Mouse (Mus musculus): Measurements from ENCODE around the gene Lmf1. TPM values are rescaled to one million over a fixed set of nuclear protein-coding genes. Genes with fewer than 3 reads are reported as not detected.

The Lmf1 gene
- total RNA-seq, 2 experiments from 2014 or later, result 24.9 to 34.0 TPM

- DNase-seq (ENCODE audit: extremely low spot score in 1 of 2, low spot score in 1 of 2), result no peak
Observed at GRCm38 (mm10) chr17:25686323-25686722, 107.4 kb downstream of the Lmf1 start.

- DNase-seq (ENCODE audit: extremely low spot score in 1 of 2, low spot score in 1 of 2), result no peak
Observed at GRCm38 (mm10) chr17:25688922-25689321, 110.0 kb downstream of the Lmf1 start.

GRCm38 (mm10) chr17:25696263-25696662 lies 117.4 kb downstream of the Lmf1 start:
- no peak for DNase-seq (ENCODE audit: extremely low spot score in 1 of 2, low spot score in 1 of 2)

GRCm38 (mm10) chr17:25698446-25698845 lies 119.6 kb downstream of the Lmf1 start:
- DNase-seq (ENCODE audit: extremely low spot score in 1 of 2, low spot score in 1 of 2), result peak; percentile 73 to 92

GRCm38 (mm10) chr17:25700863-25701496 lies 122.1 kb downstream of the Lmf1 start:
- no peak for DNase-seq (ENCODE audit: extremely low spot score in 1 of 2, low spot score in 1 of 2)

GRCm38 (mm10) chr17:25709994-25710393 lies 131.1 kb downstream of the Lmf1 start:
- no peak for DNase-seq (ENCODE audit: extremely low spot score in 1 of 2, low spot score in 1 of 2)

- DNase-seq (ENCODE audit: extremely low spot score in 1 of 2, low spot score in 1 of 2), result no peak
Observed at GRCm38 (mm10) chr17:25711136-25711535, 132.3 kb downstream of the Lmf1 start.

Other genes with a start within 250 kb of the Lmf1 start
- gene Tpsab1, start 233.5 kb upstream of the Lmf1 start, total RNA-seq (2021), result under 1 TPM in 1 of 2 experiments, not detected in 1; 0.42 TPM
- gene Tpsb2, start 212.8 kb upstream of the Lmf1 start, total RNA-seq (2021), result 1 to 10 TPM in 1 of 2 experiments, under 1 TPM in 1; 0.35 to 1.2 TPM
- not detected for gene Tpsg1, start 209.8 kb upstream of the Lmf1 start, total RNA-seq (2021)
- gene Cacna1h, start 145.3 kb upstream of the Lmf1 start, total RNA-seq (2021), result 100 to 1,000 TPM in 1 of 2 experiments, 10 to 100 TPM in 1; 91.0 to 119 TPM
- 1 to 10 TPM; 1.7 to 2.4 TPM for gene Tekt4, start 124.5 kb upstream of the Lmf1 start, total RNA-seq (2021)
- gene Sstr5, start 81.8 kb upstream of the Lmf1 start, total RNA-seq (2021), result under 1 TPM in 1 of 2 experiments, not detected in 1; 0.15 TPM
- 10 to 100 TPM; 61.9 to 67.1 TPM for gene Sox8, start 8.4 kb upstream of the Lmf1 start, total RNA-seq (2021)
- gene Gng13, start 138.1 kb downstream of the Lmf1 start, total RNA-seq (2021), result 100 to 1,000 TPM; 108 to 125 TPM
- 1 to 10 TPM; 1.3 to 2.1 TPM for gene Chtf18, start 148.3 kb downstream of the Lmf1 start, total RNA-seq (2021)
- 10 to 100 TPM; 45.4 to 49.2 TPM for gene Rpusd1, start 148.6 kb downstream of the Lmf1 start, total RNA-seq (2021)
- gene Mslnl, start 157.0 kb downstream of the Lmf1 start, total RNA-seq (2021), result under 1 TPM in 1 of 2 experiments, not detected in 1; 0.14 TPM
- gene Msln, start 175.3 kb downstream of the Lmf1 start, total RNA-seq (2021), result 1 to 10 TPM in 1 of 2 experiments, under 1 TPM in 1; 0.71 to 1.8 TPM
- 10 to 100 TPM; 32.7 to 33.2 TPM for gene Narfl, start 194.7 kb downstream of the Lmf1 start, total RNA-seq (2021)
- 100 to 1,000 TPM; 112 to 126 TPM for gene Haghl, start 206.6 kb downstream of the Lmf1 start, total RNA-seq (2021)
- not detected for gene Ccdc78, start 207.5 kb downstream of the Lmf1 start, total RNA-seq (2021)
- 10 to 100 TPM; 81.7 to 88.0 TPM for gene Fam173a, start 213.8 kb downstream of the Lmf1 start, total RNA-seq (2021)
- gene AC134908.4, start 216.6 kb downstream of the Lmf1 start, total RNA-seq (2021), result 1 to 10 TPM; 1.6 to 3.5 TPM
- gene Metrn, start 218.1 kb downstream of the Lmf1 start, total RNA-seq (2021), result 10 to 100 TPM; 82.7 to 89.2 TPM
- 100 to 1,000 TPM; 637 to 657 TPM for gene Fbxl16, start 230.0 kb downstream of the Lmf1 start, total RNA-seq (2021)
- 10 to 100 TPM; 26.5 to 27.1 TPM for gene Wdr24, start 244.5 kb downstream of the Lmf1 start, total RNA-seq (2021)
- 10 to 100 TPM; 59.5 to 62.9 TPM for gene Jmjd8, start 249.8 kb downstream of the Lmf1 start, total RNA-seq (2021)

All from layer of hippocampus, postnatal 25 days (tissue).